Mouse (Mus musculus): ENCODE measurements around the gene Eps8l3.

GRCm38 (mm10) chr3:107925335-107925734 lies 48.3 kb downstream of the Eps8l3 start:
- TF ChIP-seq CTCF (IDR thresholded peaks at IDR 0.05; ENCODE audit: low read depth) (no peak), EP300 (optimal IDR thresholded peaks at IDR 0.05) (no peak)

Data from stomach, postnatal 0 days (tissue).